In genomic region chr9:48604939-48605598, GRCm38 (mm10) we compare ENCODE assay signal across 10 mouse cellular contexts. TPM values are rescaled to one million over a fixed set of nuclear protein-coding genes. Genes with fewer than 3 reads are reported as not detected.
DNase-seq lines count a peak whose midpoint lies in the region; ATAC-seq and TF ChIP-seq lines count a peak whose summit lies in the region.
"Had no signal": no experiment of that assay in that cellular context is flagged by ENCODE, and none has a peak within 500 bp of the region (broad histone marks: within the 10 kb centered on the region; RNA-seq: fewer than 3 reads in every experiment).

Gene Nnmt, minus strand, starts transcription at chr9:48605153.

- H3K4me3 ChIP-seq in heart, embryonic 10.5 days: no peak within 1 kb of the TSS
- H3K4me3 ChIP-seq in limb, embryonic 10.5 days: no peak within 1 kb of the TSS
- H3K4me3 ChIP-seq in layer of hippocampus, adult 2 months: no peak within 1 kb of the TSS

- H3K9me3 ChIP-seq in heart, embryonic 10.5 days: no peaks in the 10 kb centered on the region
- H3K9me3 ChIP-seq in limb, embryonic 10.5 days (replicated peaks): no peaks in the 10 kb centered on the region

- WGBS in heart, embryonic 10.5 days: 36% methylated on average over 8 of the region's 8 CpGs
- 58% methylated on average over 8 of the region's 8 CpGs for WGBS in limb, embryonic 10.5 days

- ATAC-seq in megakaryocyte, adult 5-6 weeks (ENCODE audit: poor library complexity, severe bottlenecking): no peak
- ATAC-seq: inflammation-experienced regulatory T-cells, adult 6 months had no signal

- no peaks in the 10 kb centered on the region for H3K36me3 ChIP-seq in heart, embryonic 10.5 days
- no peaks in the 10 kb centered on the region for H3K36me3 ChIP-seq in limb, embryonic 10.5 days

- TF ChIP-seq CTCF in layer of hippocampus, adult 2 months (conservative IDR thresholded peaks at IDR 0.05): no peak

- DNase-seq in 3T3-L1 (ENCODE audit: low read depth, low spot score): peak; percentile 84
- DNase-seq in adrenal gland, adult 8-10 months: peak; percentile 17
- DNase-seq in heart, embryonic 10.5 days (ENCODE audit: low spot score): peak; percentile 68
- DNase-seq in limb, embryonic 10.5 days (ENCODE audit: low spot score): peak; percentile 27
- no peak for DNase-seq in cerebellum, adult 9-10 months
- DNase-seq in layer of hippocampus, adult 2 months (ENCODE audit: low spot score in 2 of 2): no peak
- no peak for DNase-seq in right cerebral cortex, postnatal 10 days (ENCODE audit: low spot score in 2 of 2)

- no peaks in the 10 kb centered on the region for H3K27me3 ChIP-seq in heart, embryonic 10.5 days (ENCODE audit: insufficient read depth, poor library complexity, severe bottlenecking)
- H3K27me3 ChIP-seq in limb, embryonic 10.5 days (ENCODE audit: low read depth, poor library complexity, severe bottlenecking): no peaks in the 10 kb centered on the region

- no peaks in the 10 kb centered on the region for H3K4me1 ChIP-seq in heart, embryonic 10.5 days
- H3K4me1 ChIP-seq in limb, embryonic 10.5 days: peaks cover 6% of the 10 kb centered on the region

- 0 out of 2 replicates have a peak within 1 kb of the TSS, but pooled peaks have one; percentile 6 for H3K27ac ChIP-seq in heart, embryonic 10.5 days
- H3K27ac ChIP-seq in limb, embryonic 10.5 days: no peak within 1 kb of the TSS
- H3K27ac ChIP-seq in layer of hippocampus, adult 2 months: no peak within 1 kb of the TSS
- H3K27ac ChIP-seq: macrophage had no signal

RNA-seq across cellular contexts. Expression of gene Nnmt, which starts in this region (rescaled TPM):
- total RNA-seq in adrenal gland, adult 8-10 months (2022): 10 to 100 TPM; 19.8 to 41.2 (median 25.1) TPM
- polyA plus RNA-seq in heart, embryonic 10.5 days (2016; fragmentation: Nextera tagmentation; extraction: Ambion mirVana): 2.1 and 2.5 TPM in 2 replicates
- 0.19 TPM in 2 replicates for polyA plus RNA-seq in limb, embryonic 10.5 days (2016; fragmentation: Nextera tagmentation; extraction: Ambion mirVana)
- total RNA-seq in layer of hippocampus, adult 2 months (2021): 1 to 10 TPM; 1.7 to 1.9 TPM
- total RNA-seq in megakaryocyte, adult 5-6 weeks (2015): 0.22 and 1.9 TPM in 2 replicates
- total RNA-seq in megakaryocyte, adult 5-6 weeks (2017): 0.37 and 1.2 TPM in 2 replicates
- polyA plus RNA-seq: macrophage had no signal

Comparison
In these comparisons a context has a peak if more than half of its experiments do, and no peak if none do; other contexts are left out.
1. RNA of gene Nnmt (total RNA-seq): 19.8 to 41.2 TPM in adrenal gland, adult 8-10 months; 1.7 to 1.9 TPM in layer of hippocampus, adult 2 months and 0.22 to 1.9 TPM in megakaryocyte, adult 5-6 weeks; every median in the first group is over 4 times any median in the second.
2. Peak in DNase-seq in limb, embryonic 10.5 days; RNA of the gene not detected or under 1 TPM.
3. DNase-seq: peak in 3T3-L1 (single experiment), adrenal gland, adult 8-10 months (single experiment) and heart, embryonic 10.5 days (single experiment); none in cerebellum, adult 9-10 months (single experiment), layer of hippocampus, adult 2 months (0 of 2) and right cerebral cortex, postnatal 10 days (0 of 2).